In genomic region chr3:32428921-32429320, GRCm38 (mm10) we compare ENCODE assay signal across 12 mouse cellular contexts. TPM values are rescaled to one million over a fixed set of nuclear protein-coding genes. Genes with fewer than 3 reads are reported as not detected.
DNase-seq lines count a peak whose midpoint lies in the region; ATAC-seq and TF ChIP-seq lines count a peak whose summit lies in the region.
"Had no signal": no experiment of that assay in that cellular context is flagged by ENCODE, and none has a peak within 500 bp of the region (broad histone marks: within the 10 kb centered on the region; RNA-seq: fewer than 3 reads in every experiment).

No protein-coding gene starts in this region.

- H3K4me3 ChIP-seq in cerebellum, adult 2 months (replicated peaks; ENCODE audit: insufficient read depth, low read depth, low read length), result no peak overlapping the region
- H3K4me3 ChIP-seq: embryonic facial prominence, embryonic 15.5 days had no signal

- intact Hi-C loops in heart, postnatal 36 days (cut with DNase I), result no loop called here

- H3K27ac ChIP-seq in cerebellum, adult 2 months (ENCODE audit: insufficient read depth, low read length), result peak overlapping the region; percentile 47; the same call in 1 of the 2 replicates
- H3K27ac ChIP-seq: embryonic facial prominence, embryonic 15.5 days; macrophage had no signal

- 21% methylated on average over 4 of the region's 4 CpGs for WGBS in cerebellum, adult 2 months

- no peak for ATAC-seq in frontal cortex, adult (ENCODE audit: low TSS enrichment)
- ATAC-seq: hindbrain, embryonic 16.5 days had no signal

- TF ChIP-seq CTCF in cerebellum, adult 2 months (IDR thresholded peaks at IDR 0.05; ENCODE audit: borderline replicate concordance, insufficient read depth, low read depth, low read length), result no peak

- peaks cover 13% of the 10 kb centered on the region for H3K4me1 ChIP-seq in cerebellum, adult 2 months (ENCODE audit: control insufficient read depth, insufficient read depth, low read length)

- TF ChIP-seq POLR2A in cerebellum, adult 2 months (IDR thresholded peaks at IDR 0.05; ENCODE audit: borderline replicate concordance, insufficient read depth, low read length), result no peak

- peak in 1 of 2 experiments; percentile 19 for DNase-seq in cerebellum, adult 2 months
- DNase-seq in cerebellum, adult 11-12 months, result no peak
- peak; percentile 9 to 13 for DNase-seq in spleen, postnatal 36 days (ENCODE audit: low spot score in 2 of 2)
- no peak for DNase-seq in spleen, adult 12 weeks (ENCODE audit: low spot score)
- peak; percentile 40 to 50 for DNase-seq in heart, postnatal 36 days
- peak; percentile 82 for DNase-seq in skeletal muscle tissue, adult 2 months (ENCODE audit: low read depth, low spot score)
- DNase-seq in layer of hippocampus, postnatal 25 days (ENCODE audit: extremely low spot score in 1 of 2, low spot score in 1 of 2), result no peak
- DNase-seq: thymus, postnatal 25 days had no signal

- H3K27me3 ChIP-seq in cerebellum, adult 2 months (ENCODE audit: control insufficient read depth, insufficient read depth, low read length), result no peaks in the 10 kb centered on the region
- H3K27me3 ChIP-seq: embryonic facial prominence, embryonic 15.5 days had no signal

RNA-seq across cellular contexts. Expression of gene Pik3ca, which starts 31.4 kb away (rescaled TPM):
- 29.0 and 29.7 TPM in 2 replicates for polyA plus RNA-seq in cerebellum, adult 2 months (2012; rRNA removed)
- total RNA-seq in heart, postnatal 36 days (2021), result 10 to 100 TPM; 48.4 to 52.2 TPM
- 10 to 100 TPM; 43.6 to 44.0 TPM for total RNA-seq in layer of hippocampus, postnatal 25 days (2021)

Comparison
In these comparisons a context has a peak if more than half of its experiments do, and no peak if none do; other contexts are left out.
1. DNase-seq: peak in spleen, postnatal 36 days (2 of 2), heart, postnatal 36 days (2 of 2) and skeletal muscle tissue, adult 2 months (single experiment); none in cerebellum, adult 11-12 months (single experiment), spleen, adult 12 weeks (single experiment) and layer of hippocampus, postnatal 25 days (0 of 2).